Mouse (Mus musculus) brain, embryonic 14.5 days (tissue): ENCODE measurements around the gene She.
A peak's percentile ranks its signal among the peaks of the same experiment; 100 is the strongest.

Source experiments
- CTCF ChIP-seq: fragments of 200-500 bp; IDR thresholded peaks from 2 replicates; pipeline ENCODE4 v1.5.1; 2012; ENCODE audit warnings: inconsistent platforms, mild to moderate bottlenecking, moderate library complexity, borderline replicate concordance; ENCODE audit not compliant: insufficient read depth, insufficient read length; ENCODE audit errors: extremely low read depth
- POLR2A ChIP-seq: fragments of 200-500 bp; IDR thresholded peaks from 2 replicates; pipeline ENCODE4 v1.6.1; 2012; ENCODE audit warnings: mild to moderate bottlenecking, inconsistent platforms, borderline replicate concordance; ENCODE audit not compliant: poor library complexity, insufficient read depth, insufficient read length, severe bottlenecking; ENCODE audit errors: extremely low read depth

DNA sequence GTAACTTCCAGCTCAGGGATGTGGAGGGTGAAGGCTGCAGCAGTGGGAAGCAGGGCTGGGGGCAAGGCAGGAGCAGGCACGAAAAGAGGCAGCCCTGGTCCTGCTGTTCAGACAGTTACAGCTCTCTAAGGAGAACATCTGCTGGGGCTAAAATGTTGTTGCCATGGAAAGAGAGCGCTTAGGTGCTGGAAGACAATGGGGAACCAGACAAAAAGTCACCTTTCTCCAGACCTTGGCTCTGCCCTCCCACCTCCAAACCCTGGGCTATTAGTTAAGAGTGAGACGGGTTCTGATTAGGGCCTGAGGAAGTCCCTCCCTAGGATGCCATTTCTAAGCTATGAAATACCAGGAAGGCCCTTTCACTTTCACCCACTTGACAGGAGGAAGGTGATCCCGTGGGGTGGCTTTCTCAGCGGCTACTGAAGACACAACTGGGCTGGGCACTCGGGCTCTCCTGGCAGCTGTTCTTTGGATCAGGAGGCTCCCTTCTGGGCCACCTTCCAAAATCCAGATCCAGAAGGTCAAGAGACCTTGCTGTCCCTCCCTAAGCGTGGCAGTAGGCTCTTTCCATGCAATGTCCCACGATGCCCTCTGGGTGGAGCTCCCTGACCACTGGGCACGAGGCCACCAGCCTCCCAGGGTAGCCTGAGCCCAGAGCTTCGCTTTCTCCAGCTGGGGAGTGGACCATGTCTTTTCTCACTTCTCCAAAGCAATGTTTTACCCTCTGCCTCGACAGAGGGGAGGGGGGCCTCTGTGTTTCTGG, 46.0 kb upstream of the She start:
- TF ChIP-seq CTCF (peak; percentile 74), POLR2A (no peak)
